Mouse (Mus musculus) olfactory bulb, adult 2 months (tissue): ENCODE measurements around the gene Ndufv1.

Experiments used
- CTCF ChIP-seq: fragments of 200-500 bp; IDR thresholded peaks from 2 replicates; pipeline ENCODE4 v1.5.1; 2012; ENCODE audit warnings: low read depth, mild to moderate bottlenecking, low read length, moderate library complexity; ENCODE audit not compliant: insufficient read depth
- POLR2A ChIP-seq: fragments of 200-500 bp; IDR thresholded peaks from 2 replicates; pipeline ENCODE4 v1.6.1; 2012; ENCODE audit warnings: mild to moderate bottlenecking, low read depth, low read length, moderate library complexity; ENCODE audit not compliant: insufficient read depth

DNA sequence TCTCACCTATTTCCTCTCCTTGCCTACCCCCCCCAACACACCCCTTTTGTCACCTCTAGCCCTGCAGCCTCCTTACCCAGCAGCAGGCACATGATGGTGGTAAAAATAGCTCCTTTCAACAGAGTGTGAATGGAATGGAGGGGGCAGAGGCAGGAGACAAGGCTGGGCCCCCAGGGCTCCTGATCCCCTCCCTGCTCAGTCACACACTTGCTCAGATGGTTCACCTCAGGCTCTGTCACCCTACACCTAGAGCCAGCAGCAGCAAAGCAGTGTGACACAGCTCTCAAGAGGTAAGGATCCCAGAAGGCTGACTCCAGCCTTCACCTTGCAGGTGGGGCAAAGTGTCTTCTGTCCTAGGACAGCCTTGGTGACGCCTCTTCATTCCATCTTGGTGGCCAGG, 9.5 kb downstream of the Ndufv1 start, which contains the start of gene Doc2g:
- no peak for TF ChIP-seq POLR2A
- no peak for TF ChIP-seq CTCF
